ENCODE assay signal across 8 mouse cellular contexts in the genomic region with DNA sequence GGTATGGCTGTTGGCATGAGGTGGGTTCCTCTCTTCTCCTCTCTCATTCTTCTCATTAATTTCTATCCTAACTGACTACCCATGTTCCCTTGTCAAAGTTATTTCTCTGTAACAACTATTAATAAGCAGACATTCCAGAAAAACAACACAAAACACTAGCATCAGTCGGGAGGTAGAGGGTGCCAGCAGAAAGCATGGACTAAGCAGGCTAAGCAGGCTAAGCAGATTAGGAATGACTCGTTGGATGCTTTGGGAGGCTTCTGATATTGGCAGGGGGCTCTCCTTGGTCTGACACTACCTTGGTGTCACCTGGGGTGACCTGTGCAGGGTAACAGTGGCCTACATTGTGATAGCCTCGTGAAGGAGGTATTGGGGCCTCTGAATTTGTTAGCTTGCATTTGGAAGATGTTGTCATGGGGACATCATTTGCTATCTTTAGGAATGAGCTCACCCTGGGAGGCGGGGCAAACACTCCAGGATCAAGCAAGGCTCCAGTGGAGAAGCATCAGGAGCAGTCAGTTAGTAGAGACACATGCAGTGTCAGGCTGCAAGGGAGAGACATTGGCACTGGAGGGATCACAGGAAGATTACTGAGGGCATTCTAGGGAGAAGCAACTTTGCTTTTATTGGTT.
DNase-seq lines count a peak whose midpoint lies in the region; ATAC-seq and TF ChIP-seq lines count a peak whose summit lies in the region.

No protein-coding gene starts in this region.

- DNase-seq in adrenal gland, adult 2 months = peak; percentile 25
- DNase-seq in adrenal gland, postnatal 4 days (ENCODE audit: low spot score in 2 of 2) = no peak
- peak; percentile 25 for DNase-seq in stomach, postnatal 0 days (ENCODE audit: low spot score)
- DNase-seq in urinary bladder, postnatal 14 days (ENCODE audit: low spot score) = no peak
- DNase-seq in spleen, postnatal 4 days (ENCODE audit: low spot score in 2 of 2) = no peak

- H3K4me3 ChIP-seq in hindbrain, embryonic 13.5 days = no peak overlapping the region
- H3K4me3 ChIP-seq in lung, embryonic 15.5 days = no peak overlapping the region
- no peak overlapping the region for H3K4me3 ChIP-seq in stomach, postnatal 0 days (ENCODE audit: low read depth, low read length)

- peak; percentile 93 for ATAC-seq in frontal cortex, adult (ENCODE audit: low TSS enrichment)
- ATAC-seq in hindbrain, embryonic 13.5 days (ENCODE audit: low FRiP score) = no peak
- ATAC-seq in lung, embryonic 15.5 days (ENCODE audit: borderline replicate concordance, extremely low read depth, low FRiP score, low TSS enrichment) = peak; percentile 49; the same call in 1 of the 2 replicates
- peak; percentile 56 for ATAC-seq in stomach, postnatal 0 days (ENCODE audit: low FRiP score, low TSS enrichment)

- H3K27me3 ChIP-seq in hindbrain, embryonic 13.5 days = no peaks in the 10 kb centered on the region
- H3K27me3 ChIP-seq in lung, embryonic 15.5 days = no peaks in the 10 kb centered on the region
- H3K27me3 ChIP-seq in stomach, postnatal 0 days (ENCODE audit: control insufficient read depth, insufficient read depth, low read length) = no peaks in the 10 kb centered on the region

- peaks cover 28% of the 10 kb centered on the region for H3K4me1 ChIP-seq in hindbrain, embryonic 13.5 days (replicated peaks)
- peaks cover 8% of the 10 kb centered on the region for H3K4me1 ChIP-seq in lung, embryonic 15.5 days
- no peaks in the 10 kb centered on the region for H3K4me1 ChIP-seq in stomach, postnatal 0 days (replicated peaks; ENCODE audit: control insufficient read depth, insufficient read depth)

- H3K9me3 ChIP-seq in hindbrain, embryonic 13.5 days = no peaks in the 10 kb centered on the region
- H3K9me3 ChIP-seq in lung, embryonic 15.5 days = no peaks in the 10 kb centered on the region
- H3K9me3 ChIP-seq in stomach, postnatal 0 days (ENCODE audit: control insufficient read depth, low read length) = no peaks in the 10 kb centered on the region

- H3K36me3 ChIP-seq in hindbrain, embryonic 13.5 days = no peaks in the 10 kb centered on the region
- H3K36me3 ChIP-seq in lung, embryonic 15.5 days = no peaks in the 10 kb centered on the region
- no peaks in the 10 kb centered on the region for H3K36me3 ChIP-seq in stomach, postnatal 0 days (ENCODE audit: control insufficient read depth, insufficient read depth, low read length)

- no peak for TF ChIP-seq CTCF in stomach, postnatal 0 days (IDR thresholded peaks at IDR 0.05; ENCODE audit: low read depth)

- H3K27ac ChIP-seq in hindbrain, embryonic 13.5 days = peak overlapping the region; percentile 86
- no peak overlapping the region for H3K27ac ChIP-seq in lung, embryonic 15.5 days
- no peak overlapping the region for H3K27ac ChIP-seq in stomach, postnatal 0 days (replicated peaks)

- H3K9ac ChIP-seq in hindbrain, embryonic 13.5 days = no peak overlapping the region
- no peak overlapping the region for H3K9ac ChIP-seq in lung, embryonic 15.5 days
- no peak overlapping the region for H3K9ac ChIP-seq in stomach, postnatal 0 days (ENCODE audit: low read length)

- TF ChIP-seq EP300 in stomach, postnatal 0 days (optimal IDR thresholded peaks at IDR 0.05) = no peak

- 53% methylated on average over 4 of the region's 4 CpGs for WGBS in hindbrain, embryonic 13.5 days
- 42% methylated on average over 4 of the region's 4 CpGs for WGBS in lung, embryonic 15.5 days
- WGBS in stomach, postnatal 0 days = 47% methylated on average over 4 of the region's 4 CpGs

- H3K4me2 ChIP-seq in hindbrain, embryonic 13.5 days = no peak overlapping the region
- no peak overlapping the region for H3K4me2 ChIP-seq in lung, embryonic 15.5 days
- no peak overlapping the region for H3K4me2 ChIP-seq in stomach, postnatal 0 days (replicated peaks; ENCODE audit: low read depth)

Comparison
In these comparisons a context has a peak if more than half of its experiments do, and no peak if none do; other contexts are left out.
1. DNase-seq: peak in adrenal gland, adult 2 months (single experiment) and stomach, postnatal 0 days (single experiment); none in adrenal gland, postnatal 4 days (0 of 2), urinary bladder, postnatal 14 days (single experiment) and spleen, postnatal 4 days (0 of 2).